Mouse (Mus musculus): ENCODE results near the gene Speg.
A peak's percentile ranks its signal among the peaks of the same experiment; 100 is the strongest.

The Speg gene

GRCm38 (mm10) chr1:75398761-75399402 is 23.8 kb downstream of the Speg start:
- DNase-seq = peak; percentile 66

DNA sequence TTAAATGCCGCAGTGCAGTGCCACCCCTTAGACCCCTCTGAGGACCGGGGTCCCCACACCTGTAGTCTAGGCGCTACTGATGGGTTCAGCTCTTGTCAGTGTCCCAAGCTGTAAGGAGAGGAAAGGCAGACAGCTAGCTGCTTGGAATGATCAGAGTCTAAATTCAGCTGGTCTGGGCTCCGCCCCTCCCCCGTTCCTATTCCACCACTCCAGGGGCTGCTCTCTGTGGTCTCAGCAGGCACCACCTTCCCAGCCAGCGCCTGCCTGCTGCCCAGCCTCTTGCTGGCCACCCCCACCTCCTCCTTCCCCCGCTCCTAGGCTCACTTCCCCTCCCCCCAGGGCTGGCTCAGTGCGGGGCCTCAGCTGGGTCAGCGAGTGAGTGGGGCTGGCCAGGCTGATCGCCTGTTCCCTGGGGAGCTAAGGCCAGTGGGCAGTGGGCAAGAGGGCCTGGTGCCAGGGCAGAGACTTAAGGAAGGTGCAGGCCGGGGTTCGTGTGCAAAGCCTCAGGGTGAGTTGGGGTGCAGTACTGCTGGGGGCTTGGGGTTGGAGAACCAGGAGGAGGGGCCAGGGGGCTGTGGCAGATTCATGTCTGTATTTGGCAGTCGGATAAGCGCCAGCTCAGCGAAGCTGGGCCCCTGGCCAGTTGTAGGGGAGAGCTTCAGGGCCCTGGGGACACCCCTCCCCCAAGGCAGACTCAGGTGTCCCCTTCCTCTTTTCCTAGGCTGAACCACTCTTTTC is 24.8 kb downstream of the Speg start:
- no peak for DNase-seq

- no peak for DNase-seq
These were observed 25.5 kb downstream of the Speg start for GRCm38 (mm10) chr1:75400493-75401115.

DNA sequence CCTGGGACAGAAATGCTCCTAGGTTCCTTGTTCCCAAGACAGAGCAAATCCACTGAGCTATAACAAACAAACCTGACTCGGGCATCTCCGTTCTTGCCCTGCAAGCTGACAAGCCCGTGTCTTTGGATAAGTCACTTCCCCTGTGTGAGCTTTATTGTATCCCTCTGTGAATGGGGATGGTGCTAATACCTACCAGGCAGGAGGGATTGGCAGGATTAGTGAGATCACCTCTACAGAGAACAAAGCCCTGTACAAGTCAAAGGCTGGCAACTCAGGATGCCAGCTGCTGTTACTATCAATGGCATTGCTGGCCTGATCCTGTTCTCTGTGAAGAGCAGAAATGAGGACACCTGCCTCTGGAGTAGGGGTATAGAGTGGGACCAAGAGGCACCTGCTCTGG is 30.4 kb downstream of the Speg start:
- no peak for DNase-seq

DNA sequence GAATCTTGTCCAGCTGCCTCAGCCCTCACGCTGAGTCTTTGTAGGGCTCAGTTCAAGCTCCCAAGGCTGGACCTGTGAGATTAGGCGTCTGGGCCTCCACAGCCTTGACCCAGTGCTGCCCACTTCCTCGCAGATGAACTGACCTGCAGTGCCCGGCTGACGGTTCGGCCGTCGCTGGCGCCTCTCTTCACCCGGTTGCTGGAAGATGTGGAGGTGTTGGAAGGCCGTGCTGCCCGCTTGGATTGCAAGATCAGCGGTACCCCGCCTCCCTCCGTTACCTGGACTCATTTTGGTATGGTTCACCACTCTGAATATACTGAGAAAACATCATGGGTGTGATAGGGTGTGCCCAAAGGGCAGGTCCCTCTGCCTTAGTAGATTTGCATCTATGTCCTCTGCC is 31.1 kb downstream of the Speg start:
- DNase-seq = no peak

GRCm38 (mm10) chr1:75407056-75407455 is 32.0 kb downstream of the Speg start:
- no peak for DNase-seq

DNA sequence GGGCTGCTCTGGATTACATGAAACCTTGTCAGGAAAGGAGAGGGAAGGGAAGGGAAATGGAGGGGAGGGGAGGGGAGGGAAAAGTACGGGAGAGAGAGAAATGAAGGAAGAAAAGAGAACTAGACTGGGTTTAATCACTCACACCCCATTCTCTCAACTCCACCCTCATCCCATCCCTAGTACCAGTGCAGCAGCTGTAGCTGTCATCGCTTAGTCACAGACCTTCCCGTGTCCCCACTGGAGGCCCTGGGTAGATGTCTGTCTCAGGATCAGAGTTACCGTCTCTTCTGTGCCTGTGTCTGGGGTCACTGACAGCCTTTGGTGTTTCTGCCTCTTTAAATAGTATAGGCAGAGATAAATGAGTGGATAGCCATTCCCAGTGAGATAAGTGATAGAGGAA is 33.1 kb downstream of the Speg start:
- no peak for DNase-seq

GRCm38 (mm10) chr1:75409950-75410349 is 34.9 kb downstream of the Speg start:
- no peak for DNase-seq

DNA sequence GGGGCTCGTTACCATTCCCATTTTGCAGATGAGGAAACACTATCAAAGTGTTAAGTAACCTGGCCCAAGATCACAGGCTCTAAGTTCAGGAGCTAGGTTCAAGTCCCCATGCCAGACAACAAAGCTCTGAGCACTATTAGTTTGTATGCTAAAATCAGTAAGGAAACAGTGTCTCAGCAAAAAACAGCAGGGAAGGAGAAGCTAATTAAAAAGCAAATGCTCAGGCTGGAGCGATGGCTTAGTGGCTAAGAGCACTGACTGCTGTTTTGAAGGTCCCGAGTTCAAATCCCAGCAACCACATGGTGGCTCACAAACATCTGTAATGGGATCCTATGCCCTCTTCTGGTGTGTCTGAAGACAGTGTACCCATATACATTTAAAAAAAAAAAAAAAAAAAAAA is 37.1 kb downstream of the Speg start:
- DNase-seq = no peak

DNA sequence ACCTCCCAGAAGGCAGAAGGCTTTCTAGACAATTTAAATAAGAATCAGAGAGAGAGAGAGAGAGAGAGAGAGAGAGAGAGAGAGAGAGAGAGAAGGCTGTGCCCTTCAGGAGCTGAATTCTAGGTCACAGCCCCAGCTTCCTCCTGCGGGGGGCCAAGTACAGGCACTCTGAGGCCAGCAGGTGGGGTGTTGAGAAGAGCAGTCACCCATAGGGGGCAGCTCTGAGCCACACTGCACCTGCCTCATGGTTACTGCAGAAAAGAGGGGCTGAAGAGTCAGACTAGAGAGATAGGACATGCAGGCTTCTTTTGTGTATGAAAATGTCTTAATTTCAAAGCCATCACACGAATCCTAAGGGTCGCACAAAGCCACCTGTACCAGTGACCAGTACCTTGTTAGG is 38.7 kb downstream of the Speg start:
- DNase-seq = peak; percentile 86

DNA sequence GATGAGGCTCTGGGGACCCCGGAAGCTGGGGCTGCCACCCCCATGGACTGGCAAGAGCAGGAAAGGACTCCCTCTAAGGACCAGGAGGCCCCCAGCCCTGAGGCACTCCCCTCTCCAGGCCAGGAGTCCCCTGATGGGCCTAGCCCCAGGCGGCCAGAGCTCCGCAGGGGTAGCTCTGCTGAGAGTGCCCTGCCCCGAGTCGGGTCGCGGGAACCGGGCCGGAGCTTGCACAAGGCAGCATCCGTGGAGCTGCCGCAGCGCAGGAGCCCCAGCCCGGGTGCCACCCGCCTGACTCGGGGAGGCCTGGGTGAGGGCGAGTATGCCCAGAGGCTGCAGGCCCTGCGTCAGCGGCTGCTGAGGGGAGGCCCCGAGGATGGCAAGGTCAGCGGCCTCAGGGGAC is 46.7 kb downstream of the Speg start:
- DNase-seq = no peak

- no peak for DNase-seq
These were observed 47.2 kb downstream of the Speg start for GRCm38 (mm10) chr1:75422216-75422822.

- DNase-seq = no peak
These were observed 47.9 kb downstream of the Speg start for GRCm38 (mm10) chr1:75422823-75423471.

DNA sequence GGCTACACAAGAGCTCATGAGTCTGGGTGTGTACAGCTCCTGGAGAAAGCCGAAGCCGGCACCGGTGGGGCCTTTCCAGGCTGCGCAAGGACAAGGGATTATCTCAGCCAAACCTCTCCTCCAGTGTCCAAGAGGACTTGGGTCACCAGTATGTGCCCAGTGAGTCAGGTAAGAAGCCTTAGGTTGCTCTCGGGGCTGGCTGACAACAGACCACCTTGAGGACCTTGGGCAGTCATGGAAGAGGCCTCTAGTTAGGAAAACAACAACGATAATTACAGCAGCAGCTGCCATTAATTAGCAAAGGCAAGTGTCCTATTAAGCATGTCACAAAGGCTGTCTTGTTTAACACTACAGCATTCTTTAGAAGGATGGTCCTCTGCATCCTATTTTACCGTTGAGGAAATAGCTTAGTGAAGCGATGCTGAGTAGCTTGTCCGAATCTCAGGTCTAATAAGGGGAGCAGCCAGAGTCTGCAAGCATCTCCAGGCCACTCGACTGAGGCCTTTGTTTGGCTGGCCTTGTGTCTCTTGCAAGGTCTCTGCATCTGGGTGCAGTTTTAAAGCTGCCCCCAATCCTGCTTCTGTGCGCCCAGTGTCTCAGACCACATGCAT is 48.8 kb downstream of the Speg start:
- no peak for DNase-seq

GRCm38 (mm10) chr1:75425796-75426471 is 50.8 kb downstream of the Speg start:
- DNase-seq = peak; percentile 79

DNA sequence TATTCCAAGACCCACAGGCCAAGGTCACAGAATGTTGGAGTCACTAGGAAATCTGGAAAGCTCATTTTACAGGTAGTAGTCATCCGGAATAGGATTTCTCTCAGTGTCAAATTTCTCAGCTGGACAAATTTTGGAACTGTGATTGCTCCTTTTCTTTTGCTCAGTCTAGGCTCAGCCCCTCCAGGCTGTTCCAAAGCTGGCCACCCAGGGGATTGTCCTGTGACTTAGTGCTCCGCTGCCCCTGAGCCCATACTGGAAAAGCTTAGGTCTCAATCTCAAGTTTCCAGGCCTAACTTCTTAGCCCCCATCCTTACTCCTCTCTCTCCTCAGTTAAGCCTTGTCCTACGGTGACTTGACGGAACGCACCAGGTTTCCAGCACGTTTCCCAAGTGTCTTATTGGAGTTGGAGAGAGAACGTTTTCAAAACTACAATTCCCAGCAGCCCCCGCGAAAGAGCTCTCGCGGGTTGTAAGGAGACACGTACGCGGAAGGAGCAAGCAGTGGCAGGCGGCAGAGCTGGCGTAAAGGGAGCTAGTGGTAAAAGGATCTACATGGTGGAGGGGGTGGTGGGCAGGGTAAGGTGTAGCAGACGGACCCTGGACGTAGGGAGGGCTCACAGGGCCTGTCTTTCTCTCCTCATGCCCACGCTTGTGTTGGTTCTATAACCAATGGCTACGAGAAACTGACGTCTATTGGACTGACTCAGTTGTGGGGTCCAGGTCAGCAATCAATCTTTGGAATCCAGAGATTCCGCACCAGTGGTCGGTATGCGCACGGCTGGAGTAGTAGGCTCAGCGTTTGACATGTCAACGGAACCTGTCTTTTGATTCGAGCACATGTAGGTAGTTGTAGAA is 60.6 kb downstream of the Speg start, which contains the start of gene Gmppa:
Gene Gmppa (plus strand): TSS at position 456 of the 854 bp plus-strand sequence.
- DNase-seq = peak; percentile 75

GRCm38 (mm10) chr1:75438782-75439181 is 63.7 kb downstream of the Speg start:
- no peak for DNase-seq

GRCm38 (mm10) chr1:75440661-75441060 is 65.6 kb downstream of the Speg start:
- peak; percentile 52 for DNase-seq

- no peak for DNase-seq
These were observed 66.4 kb downstream of the Speg start for GRCm38 (mm10) chr1:75441471-75441996.

DNA sequence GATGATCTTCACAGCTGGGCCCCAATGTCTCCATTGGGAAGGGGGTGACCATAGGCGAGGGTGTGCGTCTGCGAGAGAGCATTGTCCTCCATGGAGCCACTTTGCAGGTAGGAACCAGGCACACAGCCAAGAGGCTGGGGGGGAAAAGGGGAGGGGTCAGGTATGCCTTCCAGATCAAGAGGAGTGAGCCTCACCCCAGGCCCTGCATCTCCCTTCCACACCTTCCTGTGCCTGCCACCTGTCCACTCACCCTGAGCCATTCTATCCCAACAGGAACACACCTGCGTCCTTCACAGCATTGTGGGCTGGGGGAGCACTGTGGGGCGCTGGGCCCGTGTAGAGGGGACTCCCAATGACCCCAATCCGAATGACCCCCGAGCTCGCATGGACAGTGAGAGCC is 67.1 kb downstream of the Speg start:
- peak; percentile 73 for DNase-seq

DNA sequence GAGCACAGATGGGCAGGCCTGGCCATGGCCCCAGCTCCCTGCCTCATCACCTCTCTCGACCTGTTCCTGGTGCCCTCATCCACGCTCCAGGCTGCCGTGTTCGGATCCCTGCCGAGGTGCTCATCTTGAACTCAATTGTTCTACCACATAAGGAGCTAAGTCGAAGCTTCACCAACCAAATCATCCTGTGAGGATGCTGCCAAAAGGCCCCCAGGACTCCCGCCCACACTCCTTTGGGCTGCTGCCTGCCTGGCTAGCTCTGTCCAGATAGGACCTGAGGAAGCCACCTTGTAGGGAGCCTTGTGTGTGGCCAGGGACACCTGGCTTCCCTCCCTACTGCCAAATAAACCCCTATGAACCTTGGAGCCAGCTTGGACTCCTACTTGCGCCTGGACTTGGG is 67.7 kb downstream of the Speg start:
- peak; percentile 87 for DNase-seq
